Mouse (Mus musculus) megakaryocyte-erythroid progenitor cell, adult 5-6 weeks (primary cell): Measurements from ENCODE around the gene Hes7. TPM values are rescaled to one million over a fixed set of nuclear protein-coding genes. Genes with fewer than 3 reads are reported as not detected.

ENCODE experiments used
- ATAC-seq: replicated peaks from 2 replicates; pipeline ENCODE4 v1.8.0; 2016; ENCODE audit warnings: mild to moderate bottlenecking, inconsistent platforms; ENCODE audit not compliant: severe bottlenecking, poor library complexity, low FRiP score, low TSS enrichment
- total RNA-seq, 2 experiments: library from RNA; stranded (forward) in 1 of 2; stranded (reverse) in 1 of 2; fragments of 200-1000, 215-1000 nt in 1 of 2; fragments of >200 nt in 1 of 2; fragmentation: Nextera tagmentation in 1 of 2; gene quantifications; 2 replicates each; pipeline ENCODE4 v1.2.3; 2014 to 2017

The Hes7 gene
- total RNA-seq (2014; fragmentation: Nextera tagmentation), result not detected in 2 replicates
- total RNA-seq (2017), result not detected in 2 replicates

DNA sequence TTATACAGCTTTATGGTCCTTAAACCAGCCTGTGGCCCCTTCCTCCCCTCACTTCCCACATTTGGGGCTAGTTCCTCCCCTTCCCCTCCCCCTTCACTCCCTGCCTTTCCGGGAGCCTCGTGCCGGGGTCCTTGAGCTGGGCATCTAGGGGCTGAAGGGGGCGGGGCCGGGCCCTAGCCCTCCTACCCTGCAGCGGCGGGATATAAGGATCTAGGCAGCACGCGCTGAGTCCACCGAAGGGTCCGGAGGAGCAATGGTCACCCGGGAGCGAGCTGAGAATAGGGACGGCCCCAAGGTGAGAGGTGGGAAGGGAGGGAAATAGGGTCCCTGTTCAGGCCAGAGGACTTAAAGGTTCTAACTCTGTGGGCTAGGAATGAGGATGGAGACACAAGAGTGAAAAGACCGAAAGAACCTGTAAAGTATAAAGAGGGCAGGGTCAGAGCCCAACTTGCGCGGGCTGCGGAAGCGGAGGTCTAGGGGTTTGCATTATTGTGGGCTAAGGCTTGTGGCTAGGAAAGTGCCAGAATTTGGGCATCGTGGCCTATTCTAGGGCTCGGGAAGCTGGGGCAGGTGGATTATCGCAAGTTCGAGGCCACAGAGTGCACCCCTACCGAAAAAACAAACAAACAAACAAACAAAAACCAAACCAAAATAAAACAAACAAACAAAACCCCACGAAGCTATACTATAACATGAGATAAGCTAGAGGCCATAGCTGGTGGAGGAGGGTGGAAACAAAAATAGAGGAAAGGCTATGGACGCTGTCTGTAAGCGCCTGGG, at the start of gene Hes7:
Gene Hes7, plus strand, starts transcription at position 184 of the 780 bp plus-strand sequence.
- ATAC-seq, result no peak

DNA sequence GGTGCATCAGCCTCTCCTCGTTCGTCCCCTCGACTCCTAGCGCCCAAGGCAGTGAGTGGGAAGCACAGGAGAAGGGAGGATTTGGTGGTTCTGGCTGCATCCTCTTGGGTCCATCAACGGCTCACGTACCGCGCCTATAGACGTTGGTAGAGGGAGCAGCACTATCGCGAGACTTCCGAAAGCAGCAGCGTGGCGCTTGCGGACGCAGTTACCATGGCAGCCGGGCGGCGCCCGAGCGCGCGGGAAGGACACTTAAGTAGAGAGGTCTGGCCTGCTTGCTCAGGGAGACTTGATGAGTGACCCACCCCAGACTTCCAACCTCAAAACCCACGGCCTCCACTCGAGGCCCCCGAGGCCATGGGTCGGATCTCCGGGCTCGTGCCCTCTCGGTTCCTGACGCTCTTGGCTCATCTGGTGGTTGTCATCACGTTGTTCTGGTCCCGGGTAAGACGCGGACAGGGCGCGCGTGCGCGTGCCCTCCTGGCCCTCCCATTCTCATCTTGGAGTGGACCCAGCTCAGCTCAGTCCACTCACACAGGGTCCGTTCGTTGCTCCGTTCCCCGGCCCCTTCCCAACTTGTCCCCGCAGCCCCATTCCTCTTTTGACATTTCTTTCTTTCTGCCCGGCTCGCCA, 49.5 kb upstream of the Hes7 start, which contains the start of gene Tmem107:
Gene Tmem107, plus strand, starts transcription at position 217 of the 633 bp plus-strand sequence.
- peak; percentile 65 for ATAC-seq

DNA sequence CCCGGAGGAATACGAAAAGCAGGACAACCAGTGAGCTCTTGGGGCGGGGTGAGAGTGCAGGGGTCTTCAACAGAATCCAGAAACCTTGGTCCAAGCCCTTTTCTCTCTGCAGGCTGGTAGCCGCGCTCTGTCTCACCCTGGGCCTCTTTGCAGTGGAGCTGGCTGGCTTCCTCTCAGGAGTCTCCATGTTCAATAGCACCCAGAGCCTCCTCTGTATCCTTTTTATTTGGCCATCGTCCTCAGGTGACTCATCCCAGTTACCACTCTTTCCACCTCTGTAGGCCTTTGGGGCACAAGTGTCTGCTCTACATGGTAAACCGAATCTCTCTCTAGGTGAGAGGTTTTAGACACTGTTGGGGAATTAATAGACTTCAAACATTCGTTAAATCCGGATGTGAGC, 48.9 kb upstream of the Hes7 start:
- ATAC-seq, result no peak

DNA sequence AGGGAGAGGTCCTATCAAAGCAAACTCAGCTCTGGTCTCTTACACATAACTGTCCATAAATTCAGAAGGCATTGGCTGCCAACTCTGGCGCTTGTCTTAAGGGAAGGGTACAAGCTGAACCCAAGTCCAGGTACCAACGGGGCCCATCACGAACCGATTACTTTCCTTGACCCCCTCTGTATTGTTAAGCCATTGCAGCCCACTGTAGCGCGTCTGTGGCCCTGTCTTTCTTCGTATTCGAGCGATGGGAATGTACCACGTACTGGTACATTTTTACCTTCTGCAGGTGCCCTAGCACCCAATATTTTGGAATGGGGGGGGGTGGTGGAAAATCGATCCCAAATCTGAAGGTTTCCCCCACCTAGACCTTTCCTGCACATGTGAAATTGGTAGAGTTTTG, 48.0 kb upstream of the Hes7 start:
- ATAC-seq, result no peak

DNA sequence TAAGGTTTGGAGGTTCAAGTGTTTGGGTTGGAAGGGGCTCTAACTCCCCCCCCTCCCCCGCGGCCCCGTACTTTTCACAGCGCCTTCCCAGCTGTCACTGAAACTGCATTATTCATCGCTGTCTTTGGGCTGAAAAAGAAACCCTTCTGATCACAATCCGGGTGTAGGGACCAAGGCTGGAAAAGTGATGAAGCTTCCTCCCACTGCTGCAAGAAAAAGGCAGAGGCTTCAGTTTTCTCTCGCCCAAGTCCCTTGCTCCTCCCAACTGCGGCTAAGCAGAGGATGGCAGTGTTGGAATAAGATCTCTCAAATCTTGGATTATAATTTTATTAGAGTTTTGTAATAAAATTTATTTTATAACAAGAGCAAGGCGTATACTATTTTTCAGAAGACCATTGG, 47.5 kb upstream of the Hes7 start:
- no peak for ATAC-seq

DNA sequence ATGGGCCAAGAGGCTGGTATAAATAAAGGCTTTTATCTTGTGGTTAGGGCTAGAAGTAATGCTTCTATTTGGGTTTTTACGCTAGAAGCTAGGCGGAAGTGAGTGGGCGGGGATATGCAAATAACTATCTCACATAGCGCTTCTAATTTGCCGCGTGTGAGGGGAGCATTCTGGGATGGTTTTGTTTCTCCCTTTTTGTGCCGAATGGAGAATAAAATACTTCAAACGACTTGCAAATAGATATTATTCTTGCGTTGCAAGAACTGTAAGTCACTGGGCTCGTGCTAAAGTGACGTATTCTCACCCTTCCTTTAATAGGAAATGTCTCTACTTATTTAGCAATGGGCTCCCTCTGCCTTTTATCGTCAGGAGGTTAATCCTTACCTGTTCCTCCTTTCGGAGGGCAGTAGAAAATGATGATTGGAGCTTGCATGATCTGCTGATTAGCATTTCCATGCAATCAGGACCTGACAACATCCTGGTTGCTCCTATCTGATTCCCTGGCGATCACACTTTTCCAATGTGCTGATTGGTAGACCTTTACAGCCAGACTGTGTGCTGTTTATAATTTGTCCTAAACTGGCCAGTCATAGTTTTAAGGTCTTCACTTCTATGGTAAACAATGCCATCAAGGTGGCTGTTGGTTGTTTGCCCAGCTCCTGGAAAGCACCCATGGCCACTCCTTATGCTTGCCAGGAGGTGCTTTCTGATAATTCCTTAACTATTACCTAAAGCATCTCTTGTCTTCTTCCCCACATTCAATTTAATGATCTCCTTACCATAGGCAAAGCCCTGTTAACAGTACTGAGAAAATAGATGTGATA, 46.9 kb upstream of the Hes7 start:
- peak; percentile 82 for ATAC-seq

DNA sequence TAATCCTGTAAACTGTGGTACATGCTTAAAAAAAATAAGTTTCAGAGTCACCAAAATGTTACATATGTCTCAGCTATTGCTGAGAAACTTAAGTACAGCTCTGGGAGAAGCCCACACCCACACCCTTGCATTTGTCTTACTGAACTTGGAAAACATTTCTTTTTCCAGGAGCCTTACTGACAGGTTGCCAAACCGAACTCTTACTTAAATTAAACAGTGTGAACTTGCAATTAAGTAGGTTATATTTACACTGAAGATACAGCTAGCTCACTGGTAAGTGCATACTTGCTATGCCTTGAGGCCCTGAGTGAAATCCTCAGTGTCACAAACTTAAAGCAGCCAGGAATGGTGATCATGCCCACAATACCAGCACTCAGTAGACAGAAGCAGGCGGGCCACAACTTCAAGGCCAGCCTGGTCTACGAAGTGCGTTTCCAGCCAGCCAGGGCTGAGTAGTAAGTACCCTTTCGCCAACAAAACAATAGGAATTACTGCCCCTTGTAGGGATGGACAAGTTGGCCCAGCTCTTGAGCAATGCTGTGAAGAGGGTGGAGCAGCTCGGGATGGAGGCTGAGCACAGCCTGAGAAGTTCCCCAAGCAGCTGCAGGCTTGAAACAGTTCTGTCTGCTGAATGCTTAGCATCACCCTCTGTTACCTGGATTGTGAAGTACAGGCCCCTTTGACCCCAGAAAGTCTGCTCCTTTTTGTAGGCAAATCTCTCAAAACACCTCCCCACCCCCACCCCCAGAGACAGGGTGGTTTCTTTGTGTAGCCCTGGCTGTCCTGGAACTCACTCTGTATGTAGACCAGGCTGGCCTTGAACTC, 46.0 kb upstream of the Hes7 start:
- 0 out of 2 replicates have a peak, but pooled peaks have one; percentile 5 for ATAC-seq

DNA sequence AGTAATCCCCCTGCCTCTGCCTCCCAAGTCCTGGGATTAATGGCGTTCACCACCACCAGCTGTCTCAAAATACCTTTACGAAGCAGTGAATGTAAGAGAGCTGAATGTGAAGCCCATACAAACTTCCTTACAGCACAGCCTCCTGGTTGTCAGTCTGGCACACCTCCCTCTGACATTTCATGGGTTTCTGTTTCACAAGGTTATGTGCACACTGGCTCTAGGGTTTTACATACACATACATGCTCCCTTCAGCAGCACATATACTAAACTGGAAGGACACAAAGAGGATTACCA, 45.5 kb upstream of the Hes7 start:
- no peak for ATAC-seq

DNA sequence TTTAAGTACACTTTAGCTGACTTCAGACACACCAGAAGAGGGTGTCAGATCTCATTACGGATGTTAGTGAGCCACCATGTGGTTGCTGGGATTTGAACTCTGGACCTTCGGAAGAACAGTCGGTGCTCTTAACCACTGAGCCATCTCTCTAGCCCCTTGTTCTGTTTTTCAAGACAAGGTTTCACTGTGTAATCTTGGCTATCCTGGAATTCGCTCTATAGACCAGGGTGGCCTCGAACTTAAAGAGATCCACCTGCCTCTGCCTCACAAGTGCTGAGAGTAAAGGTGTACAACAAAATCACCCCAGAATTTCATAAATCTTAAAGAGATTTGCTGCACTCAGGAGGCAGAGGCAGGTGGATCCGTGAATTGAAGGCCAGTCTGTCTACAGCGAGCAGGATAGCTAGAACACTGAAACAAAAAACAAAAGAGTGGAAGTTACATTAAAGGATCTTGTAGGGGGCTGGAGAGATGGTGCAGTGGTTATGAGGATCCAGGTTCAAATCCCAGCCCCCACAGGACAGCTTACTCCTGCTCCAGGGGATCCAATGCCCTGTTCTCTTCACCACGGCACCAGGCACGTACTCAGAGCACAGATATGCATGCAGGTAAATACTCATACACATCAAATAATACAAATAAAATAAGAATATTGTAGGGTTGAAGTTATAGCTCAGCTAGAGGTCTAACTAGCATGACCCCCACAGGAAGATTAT, 44.3 kb upstream of the Hes7 start:
- no peak for ATAC-seq

DNA sequence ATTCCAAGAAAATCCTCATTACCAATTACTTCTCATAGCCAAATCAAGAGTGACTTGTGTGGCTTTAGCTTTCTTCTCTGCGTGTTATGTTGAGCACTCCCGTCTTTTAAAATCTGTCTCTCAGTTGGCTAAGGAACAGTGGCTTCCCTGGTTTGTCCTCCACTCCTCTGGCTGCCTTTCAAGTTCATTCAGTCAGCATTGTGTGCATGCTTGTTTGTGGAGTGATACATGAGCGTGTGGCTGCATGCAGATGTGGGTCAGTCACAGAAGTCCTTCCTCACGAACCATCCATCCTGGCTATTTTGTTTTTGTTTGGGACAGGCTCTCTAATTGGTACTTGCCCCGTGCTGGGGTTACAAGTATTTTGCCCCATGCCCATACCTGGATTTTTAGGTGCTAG, 43.6 kb upstream of the Hes7 start:
- no peak for ATAC-seq

DNA sequence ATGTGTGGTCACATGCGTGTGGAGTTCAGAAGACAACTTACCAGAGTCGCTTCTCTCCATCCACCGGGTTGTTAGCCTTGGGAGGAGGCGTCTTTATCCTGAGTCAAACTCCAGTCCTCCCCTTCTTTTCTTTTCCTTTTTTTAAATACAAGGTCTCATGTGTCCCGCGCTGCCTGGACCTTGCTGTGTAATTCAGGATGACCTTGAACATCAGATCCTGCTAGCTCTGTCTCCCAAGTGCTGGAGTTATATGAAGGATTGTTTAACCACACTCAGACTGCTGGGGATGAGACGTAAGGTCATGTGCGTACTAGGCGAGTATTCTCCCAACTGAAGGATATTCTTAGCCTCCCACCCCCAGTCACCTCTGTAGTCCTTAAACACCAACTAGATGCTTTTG, 42.9 kb upstream of the Hes7 start:
- no peak for ATAC-seq

DNA sequence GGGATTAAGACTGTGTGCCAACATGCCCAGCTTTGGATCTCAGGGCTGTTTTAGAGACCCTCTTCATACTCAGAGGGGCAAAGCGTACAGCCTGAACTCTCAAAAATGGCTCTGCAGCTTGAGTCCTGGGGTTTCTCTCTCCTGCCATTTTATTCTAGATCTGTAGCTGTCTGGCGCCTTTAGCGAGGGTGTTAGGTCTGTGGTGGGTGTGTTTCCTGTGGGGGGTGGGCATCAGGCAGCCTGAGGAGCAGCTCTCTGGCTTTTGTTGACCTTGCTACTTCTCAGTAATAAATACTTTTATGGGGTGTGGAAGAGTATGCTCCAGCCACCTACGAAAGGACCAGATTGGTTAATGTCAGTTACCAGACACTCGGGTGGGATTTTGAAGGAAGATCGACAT, 42.2 kb upstream of the Hes7 start:
- no peak for ATAC-seq

DNA sequence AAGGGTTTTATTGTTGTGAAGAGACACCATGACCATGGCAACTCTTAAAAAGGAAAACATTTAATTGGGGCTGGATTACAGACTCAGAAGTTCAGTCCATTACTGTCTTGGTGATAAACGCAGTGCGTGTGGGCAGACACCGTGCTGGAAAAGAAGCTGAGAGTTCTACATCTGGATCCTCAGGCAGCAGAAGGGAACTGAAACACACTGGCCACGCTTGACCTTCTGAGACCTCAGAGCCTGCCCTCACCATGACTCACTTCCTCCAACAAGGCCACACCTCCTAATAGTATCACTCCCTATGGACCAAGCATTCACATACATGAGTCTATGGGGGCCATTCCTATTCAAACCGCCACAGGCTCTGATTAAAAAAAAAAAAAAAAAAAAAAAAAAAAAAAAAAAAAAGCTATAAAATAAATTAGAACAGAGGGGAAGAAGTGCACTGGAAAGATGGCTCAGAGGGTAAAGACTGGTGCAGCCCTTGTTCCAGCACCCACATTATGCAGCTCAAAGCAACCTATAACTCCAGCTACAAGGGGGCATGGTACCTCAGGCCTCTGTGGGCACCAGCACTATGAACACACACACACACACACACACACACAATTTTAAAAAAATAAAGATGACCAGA, 41.3 kb upstream of the Hes7 start:
- ATAC-seq, result no peak

DNA sequence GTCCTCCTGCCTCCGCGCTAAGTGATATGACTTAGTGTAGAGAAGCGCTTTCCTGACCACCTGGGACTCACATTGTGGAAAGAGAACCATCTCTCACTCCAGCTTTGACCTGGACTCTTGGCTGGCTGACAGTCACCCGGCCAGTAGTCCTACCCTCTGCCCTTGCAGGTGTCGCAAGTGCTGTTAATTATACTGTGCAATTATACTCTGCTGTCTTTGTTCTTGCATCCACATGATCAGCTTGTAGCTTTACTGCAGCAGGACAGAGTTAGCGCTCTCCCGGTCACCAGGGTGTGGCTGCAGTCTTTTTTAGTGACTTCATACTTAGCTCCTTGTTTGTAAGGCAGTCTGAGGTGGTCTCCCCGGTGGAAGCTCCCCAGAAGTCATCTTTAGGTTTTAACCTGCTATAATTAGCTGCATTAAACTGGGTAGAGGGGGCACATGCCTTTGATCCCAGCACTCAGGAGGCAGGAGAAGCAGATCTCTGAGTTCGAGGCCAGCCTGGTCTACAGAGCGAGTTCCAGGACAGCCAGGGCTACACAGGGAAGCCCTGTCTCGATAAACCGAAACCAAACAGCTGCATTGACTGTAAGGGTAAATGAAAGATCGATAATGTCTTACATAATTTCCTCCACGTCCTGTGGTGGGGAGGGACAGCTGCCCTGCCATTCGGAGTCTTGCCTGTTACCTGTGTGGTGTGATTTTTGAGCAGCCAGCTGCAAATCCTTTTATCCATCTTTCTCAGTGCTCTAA, 39.9 kb upstream of the Hes7 start:
- ATAC-seq, result no peak

DNA sequence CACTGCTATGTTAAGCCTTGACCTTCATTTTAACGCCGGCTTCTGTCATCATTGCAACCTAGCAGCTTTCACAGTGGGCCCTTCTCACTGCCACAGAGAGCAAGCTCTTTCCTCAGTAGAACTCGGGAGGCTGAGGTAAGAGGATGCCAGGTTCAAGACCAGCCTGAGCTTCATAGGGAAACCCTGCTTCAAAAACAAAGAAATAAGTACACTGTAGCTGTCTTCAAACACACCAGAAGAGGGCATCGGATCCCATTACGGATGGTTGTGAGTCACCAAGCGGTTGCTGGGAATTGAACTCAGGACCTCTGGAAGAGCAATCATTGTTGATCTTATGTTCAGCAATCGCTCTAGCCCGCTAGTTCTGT, 39.4 kb upstream of the Hes7 start:
- ATAC-seq, result no peak

DNA sequence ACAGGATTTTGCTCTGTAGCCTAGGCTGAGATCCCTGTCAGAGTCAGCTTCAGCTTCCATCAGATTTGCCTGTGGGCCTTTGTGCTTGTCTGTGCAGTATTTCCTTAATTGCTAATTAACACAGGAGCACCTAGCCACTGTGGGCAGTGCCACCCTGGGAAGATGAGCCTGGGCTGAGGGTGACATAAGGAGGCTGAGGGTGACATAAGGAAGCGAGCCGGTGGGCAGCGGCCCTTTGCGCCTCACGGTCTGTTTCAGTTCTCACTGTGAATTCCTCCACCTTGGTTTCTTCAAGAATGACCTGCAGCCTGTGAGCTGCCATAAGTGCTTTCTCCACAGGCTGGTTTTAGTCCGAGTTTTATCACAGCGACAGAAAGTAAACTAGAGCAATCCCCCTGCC, 38.6 kb upstream of the Hes7 start:
- ATAC-seq, result no peak

DNA sequence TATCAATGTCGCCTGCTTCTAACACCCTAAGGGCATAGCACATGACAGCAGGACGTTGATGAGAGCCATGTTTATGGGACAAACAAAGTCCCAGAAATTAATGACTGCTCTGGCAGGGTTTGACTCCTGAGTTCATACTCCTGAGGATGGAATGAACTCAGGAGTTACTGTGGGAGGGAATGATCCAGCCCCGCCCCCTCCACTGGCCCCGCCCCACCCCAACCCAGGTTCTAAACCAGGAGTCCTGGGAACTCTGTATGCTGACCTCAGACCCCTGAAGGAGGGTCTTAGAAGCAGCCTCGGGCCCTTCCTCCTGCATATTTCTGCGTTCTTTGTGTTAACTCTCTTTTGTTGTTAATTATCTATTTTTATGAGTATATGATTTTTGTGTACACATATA, 34.6 kb upstream of the Hes7 start:
- ATAC-seq, result no peak

DNA sequence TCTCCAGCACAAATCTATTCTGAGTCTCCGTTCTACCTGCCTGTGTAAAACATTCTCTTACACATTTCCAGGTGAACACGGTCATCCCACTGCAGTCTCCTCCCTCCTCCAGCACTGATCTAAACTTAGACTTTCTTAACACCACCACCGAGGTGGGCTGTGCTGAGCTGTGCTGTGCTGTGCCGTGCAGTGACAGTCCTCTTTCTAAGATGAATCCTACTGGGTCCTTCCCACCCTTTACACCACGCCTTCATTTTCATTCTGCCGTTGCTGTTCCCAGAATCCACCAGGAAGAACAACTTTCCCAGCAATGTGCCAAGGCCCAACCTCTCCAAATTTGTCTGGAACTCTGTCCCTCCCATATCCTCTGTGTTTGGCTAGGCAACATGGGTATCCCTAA, 33.8 kb upstream of the Hes7 start:
- no peak for ATAC-seq
